9 mouse cellular contexts compared by ENCODE assay signal in genomic region chr12:86027000-86027399, GRCm38 (mm10). TPM values are rescaled to one million over a fixed set of nuclear protein-coding genes. Genes with fewer than 3 reads are reported as not detected.
A peak's percentile ranks its signal among the peaks of the same experiment; 100 is the strongest.
DNase-seq lines count a peak whose midpoint lies in the region; ATAC-seq and TF ChIP-seq lines count a peak whose summit lies in the region.
"Had no signal": no experiment of that assay in that cellular context is flagged by ENCODE, and none has a peak within 500 bp of the region (broad histone marks: within the 10 kb centered on the region; RNA-seq: fewer than 3 reads in every experiment).

No protein-coding gene starts in this region.

- H3K36me3 ChIP-seq in heart, embryonic 10.5 days = 0 out of 2 replicates have a peak, but pooled peaks cover 3% of the 10 kb centered on the region
- 0 out of 2 replicates have a peak, but pooled peaks cover 4% of the 10 kb centered on the region for H3K36me3 ChIP-seq in midbrain, embryonic 13.5 days
- H3K36me3 ChIP-seq in midbrain, embryonic 16.5 days (ENCODE audit: control insufficient read depth, insufficient read depth, low read length) = no peaks in the 10 kb centered on the region

- no peak for TF ChIP-seq CTCF in left cerebral cortex, adult 2 months (IDR thresholded peaks at IDR 0.05)

- H3K27me3 ChIP-seq in heart, embryonic 10.5 days (ENCODE audit: insufficient read depth, poor library complexity, severe bottlenecking) = no peaks in the 10 kb centered on the region
- H3K27me3 ChIP-seq in midbrain, embryonic 13.5 days = no peaks in the 10 kb centered on the region
- H3K27me3 ChIP-seq in midbrain, embryonic 16.5 days (ENCODE audit: control insufficient read depth, insufficient read depth, low read depth, low read length) = no peaks in the 10 kb centered on the region

- 51% methylated on average over 5 of the region's 5 CpGs for WGBS in heart, embryonic 10.5 days
- WGBS in midbrain, embryonic 13.5 days = 84% methylated on average over 5 of the region's 5 CpGs
- 62% methylated on average over 5 of the region's 5 CpGs for WGBS in midbrain, embryonic 16.5 days

- H3K9me3 ChIP-seq in heart, embryonic 10.5 days = no peaks in the 10 kb centered on the region
- no peaks in the 10 kb centered on the region for H3K9me3 ChIP-seq in midbrain, embryonic 13.5 days
- H3K9me3 ChIP-seq in midbrain, embryonic 16.5 days (replicated peaks; ENCODE audit: control insufficient read depth, low read length, poor library complexity, severe bottlenecking) = no peaks in the 10 kb centered on the region

- no peak overlapping the region for H3K4me3 ChIP-seq in heart, embryonic 10.5 days
- no peak overlapping the region for H3K4me3 ChIP-seq in midbrain, embryonic 13.5 days (replicated peaks)
- no peak overlapping the region for H3K4me3 ChIP-seq in midbrain, embryonic 16.5 days (ENCODE audit: low read depth, low read length)
- no peak overlapping the region for H3K4me3 ChIP-seq in left cerebral cortex, adult 2 months

- H3K4me2 ChIP-seq in midbrain, embryonic 13.5 days (replicated peaks) = no peak overlapping the region
- H3K4me2 ChIP-seq in midbrain, embryonic 16.5 days (ENCODE audit: low read length) = no peak overlapping the region
- H3K4me2 ChIP-seq: midbrain, embryonic 11.5 days had no signal

- intact Hi-C loops in heart, postnatal 25 days (cut with DNase I) = no loop called here
- intact Hi-C loops in left cerebral cortex, adult 2 months (cut with DNase I) = loop anchor here (5.0 kb wide), 1 partner anchor 180 kb away; no protein-coding TSS in a partner anchor

- peak; percentile 84 for DNase-seq in heart, embryonic 10.5 days (ENCODE audit: low spot score)
- DNase-seq in heart, postnatal 25 days (ENCODE audit: low spot score) = no peak
- DNase-seq in cerebellum, postnatal 14 days = peak; percentile 72 to 73
- DNase-seq in left cerebral cortex, adult 2 months (ENCODE audit: extremely low spot score in 1 of 2, low spot score in 2 of 2) = no peak
- no peak for DNase-seq in frontal cortex, postnatal 36 days (ENCODE audit: low spot score in 2 of 2)

- H3K9ac ChIP-seq in midbrain, embryonic 13.5 days (replicated peaks) = no peak overlapping the region
- H3K9ac ChIP-seq in midbrain, embryonic 16.5 days (ENCODE audit: low read depth, low read length) = no peak overlapping the region

- peak overlapping the region; percentile 5; the same call in 1 of the 2 replicates for H3K27ac ChIP-seq in heart, embryonic 10.5 days
- H3K27ac ChIP-seq in midbrain, embryonic 13.5 days = no peak overlapping the region
- H3K27ac ChIP-seq in midbrain, embryonic 16.5 days (ENCODE audit: low read length) = no peak overlapping the region
- H3K27ac ChIP-seq in left cerebral cortex, adult 2 months = no peak overlapping the region

- H3K4me1 ChIP-seq in heart, embryonic 10.5 days = peaks cover 47% of the 10 kb centered on the region
- H3K4me1 ChIP-seq in midbrain, embryonic 13.5 days (replicated peaks) = peaks cover 6% of the 10 kb centered on the region; the same call in 1 of the 2 replicates
- H3K4me1 ChIP-seq in midbrain, embryonic 16.5 days (ENCODE audit: control insufficient read depth, insufficient read depth, low read length) = no peaks in the 10 kb centered on the region

- ATAC-seq in midbrain, embryonic 13.5 days = 0 out of 2 replicates have a peak, but pooled peaks have one; percentile 56
- no peak for ATAC-seq in midbrain, embryonic 16.5 days
- peak; percentile 61 for ATAC-seq in megakaryocyte-erythroid progenitor cell, adult 5-6 weeks (replicated peaks; ENCODE audit: low FRiP score, low TSS enrichment, poor library complexity, severe bottlenecking)

RNA-seq across cellular contexts. Expression of gene Tgfb3, which starts 51.8 kb away (rescaled TPM):
- 13.0 and 15.3 TPM in 2 replicates for polyA plus RNA-seq in heart, embryonic 10.5 days (2016; fragmentation: Nextera tagmentation; extraction: Ambion mirVana)
- total RNA-seq in heart, postnatal 25 days (2021) = 10 to 100 TPM; 14.8 to 16.5 TPM
- polyA plus RNA-seq in midbrain, embryonic 13.5 days (2015; fragmentation: Nextera tagmentation; extraction: Ambion mirVana) = 2.7 and 3.4 TPM in 2 replicates
- polyA plus RNA-seq in midbrain, embryonic 16.5 days (2015; fragmentation: Nextera tagmentation; extraction: Ambion mirVana) = 4.0 and 4.1 TPM in 2 replicates
- total RNA-seq in megakaryocyte-erythroid progenitor cell, adult 5-6 weeks (2014; fragmentation: Nextera tagmentation) = not detected in 2 replicates
- not detected in 2 replicates for total RNA-seq in megakaryocyte-erythroid progenitor cell, adult 5-6 weeks (2017)
- 10 to 100 TPM; 15.4 to 16.0 TPM for total RNA-seq in left cerebral cortex, adult 2 months (2021)

RNA-seq across cellular contexts. Expression of gene Ift43, which starts 55.3 kb away (rescaled TPM):
- polyA plus RNA-seq in heart, embryonic 10.5 days (2016; fragmentation: Nextera tagmentation; extraction: Ambion mirVana) = 104 and 114 TPM in 2 replicates
- 10 to 100 TPM; 23.0 to 24.5 TPM for total RNA-seq in heart, postnatal 25 days (2021)
- polyA plus RNA-seq in midbrain, embryonic 13.5 days (2015; fragmentation: Nextera tagmentation; extraction: Ambion mirVana) = 74.9 and 80.2 TPM in 2 replicates
- polyA plus RNA-seq in midbrain, embryonic 16.5 days (2015; fragmentation: Nextera tagmentation; extraction: Ambion mirVana) = 36.4 and 43.1 TPM in 2 replicates
- 9.8 TPM in 1 of 2 replicates, not detected in the other for total RNA-seq in megakaryocyte-erythroid progenitor cell, adult 5-6 weeks (2014; fragmentation: Nextera tagmentation)
- not detected in 2 replicates for total RNA-seq in megakaryocyte-erythroid progenitor cell, adult 5-6 weeks (2017)
- total RNA-seq in left cerebral cortex, adult 2 months (2021) = 10 to 100 TPM; 15.3 to 16.9 TPM

Comparison
In these comparisons a context has a peak if more than half of its experiments do, and no peak if none do; other contexts are left out.
1. DNase-seq: peak in heart, embryonic 10.5 days (single experiment) and cerebellum, postnatal 14 days (2 of 2); none in heart, postnatal 25 days (single experiment), left cerebral cortex, adult 2 months (0 of 2) and frontal cortex, postnatal 36 days (0 of 2).
2. RNA of gene Tgfb3, which starts 51.8 kb away (total RNA-seq): 14.8 to 16.5 TPM in heart, postnatal 25 days and 15.4 to 16.0 TPM in left cerebral cortex, adult 2 months; not detected in megakaryocyte-erythroid progenitor cell, adult 5-6 weeks; every median in the first group is over 10 times any median in the second.